Mouse (Mus musculus): ENCODE results near the gene Resf1. TPM values are rescaled to one million over a fixed set of nuclear protein-coding genes. Genes with fewer than 3 reads are reported as not detected.
"Not testable (repeated sequence)": the region's sequence is repeated elsewhere in the genome, so short reads cannot be mapped to it uniquely, and the experiment has no call there.

The Resf1 gene
- total RNA-seq, 2 experiments from 2014 or later = 76.9 to 122 TPM

DNA sequence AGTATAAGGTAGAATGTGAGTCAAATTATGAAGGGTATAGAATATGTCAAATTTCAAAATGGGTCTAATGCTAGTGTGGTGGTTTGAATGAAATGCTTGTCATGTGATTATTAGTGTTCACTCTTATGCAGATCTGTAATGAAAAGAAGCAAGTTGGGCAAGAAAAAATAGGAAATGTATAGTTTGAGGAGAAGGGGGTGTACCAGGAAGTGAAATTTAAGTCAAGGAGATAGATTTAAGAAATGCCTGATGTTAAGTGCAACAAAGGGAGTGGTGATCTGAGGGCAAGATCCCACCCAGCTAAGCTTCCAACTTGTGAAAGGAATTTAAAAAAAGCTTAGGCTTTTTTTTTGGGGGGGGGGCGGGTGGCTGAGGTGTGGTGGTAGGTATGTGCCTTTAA lies 29.4 kb downstream of the Resf1 start:
- peak; percentile 67 for ATAC-seq (ENCODE audit: poor library complexity, severe bottlenecking)

- ATAC-seq (ENCODE audit: poor library complexity, severe bottlenecking) = peak; percentile 93
These were observed 34.6 kb downstream of the Resf1 start for GRCm38 (mm10) chr6:149343802-149344201.

GRCm38 (mm10) chr6:149344372-149344771 lies 35.2 kb downstream of the Resf1 start:
- no peak for ATAC-seq (ENCODE audit: poor library complexity, severe bottlenecking)

DNA sequence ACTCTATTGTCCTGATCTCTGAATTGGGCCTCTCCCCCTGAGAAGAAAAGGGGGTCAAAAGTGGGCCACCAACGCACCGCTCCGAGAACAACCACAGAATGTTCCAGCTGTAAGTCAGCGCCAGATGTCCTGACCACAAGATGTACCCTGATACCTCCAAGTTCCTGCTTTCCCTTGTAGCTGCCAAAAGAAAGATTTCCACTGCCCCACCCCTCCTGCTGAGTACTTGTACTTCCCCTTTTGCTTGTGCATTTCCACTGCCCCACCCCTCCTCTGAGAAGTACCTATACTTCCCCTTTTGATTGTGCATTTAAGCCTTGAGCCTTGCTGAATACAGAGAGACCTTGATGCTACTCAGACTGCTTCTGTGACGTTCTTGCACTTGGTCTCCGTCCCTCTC lies 39.0 kb downstream of the Resf1 start:
- ATAC-seq (ENCODE audit: poor library complexity, severe bottlenecking) = not testable (repeated sequence)

GRCm38 (mm10) chr6:149354826-149355495 lies 45.7 kb downstream of the Resf1 start:
- peak; percentile 49; the same call in 1 of the 2 replicates for ATAC-seq (ENCODE audit: poor library complexity, severe bottlenecking)

GRCm38 (mm10) chr6:149355799-149356198 lies 46.6 kb downstream of the Resf1 start:
- not testable (repeated sequence) for ATAC-seq (ENCODE audit: poor library complexity, severe bottlenecking)

DNA sequence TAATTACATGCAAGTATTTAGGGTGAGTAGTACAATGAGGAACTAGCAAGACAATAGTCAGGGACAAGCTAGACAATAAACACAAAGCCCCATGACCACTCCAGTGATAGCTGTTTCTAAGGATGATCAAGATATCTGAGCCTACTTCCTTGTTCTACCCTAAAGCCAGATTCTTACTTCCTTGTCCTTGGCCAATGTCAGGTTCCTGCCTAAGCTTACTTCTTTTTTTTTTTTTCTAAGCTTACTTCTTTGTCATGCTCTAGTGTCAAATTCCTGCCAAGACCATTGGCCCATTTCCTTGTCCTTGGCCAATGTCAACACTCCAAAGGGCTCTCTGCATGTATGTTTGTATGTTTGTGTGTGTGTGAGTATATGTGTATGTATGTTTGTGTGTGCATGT lies 47.9 kb downstream of the Resf1 start:
- peak; percentile 73 for ATAC-seq (ENCODE audit: poor library complexity, severe bottlenecking)

DNA sequence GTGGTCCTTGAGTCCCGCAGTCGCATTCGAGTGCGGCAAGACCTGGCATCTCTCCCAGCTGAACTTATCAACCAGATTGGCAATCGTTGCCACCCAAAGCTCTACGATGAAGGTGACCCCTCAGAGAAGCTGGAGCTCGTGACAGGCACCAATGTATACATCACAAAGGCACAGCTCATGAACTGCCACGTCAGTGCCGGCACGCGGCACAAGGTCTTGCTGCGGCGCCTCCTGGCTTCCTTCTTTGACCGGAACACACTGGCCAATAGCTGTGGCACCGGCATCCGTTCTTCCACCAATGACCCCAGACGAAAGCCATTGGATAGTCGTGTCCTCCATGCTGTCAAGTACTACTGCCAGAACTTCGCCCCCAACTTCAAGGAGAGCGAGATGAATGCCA lies 53.3 kb downstream of the Resf1 start:
- ATAC-seq (ENCODE audit: poor library complexity, severe bottlenecking) = not testable (repeated sequence)

DNA sequence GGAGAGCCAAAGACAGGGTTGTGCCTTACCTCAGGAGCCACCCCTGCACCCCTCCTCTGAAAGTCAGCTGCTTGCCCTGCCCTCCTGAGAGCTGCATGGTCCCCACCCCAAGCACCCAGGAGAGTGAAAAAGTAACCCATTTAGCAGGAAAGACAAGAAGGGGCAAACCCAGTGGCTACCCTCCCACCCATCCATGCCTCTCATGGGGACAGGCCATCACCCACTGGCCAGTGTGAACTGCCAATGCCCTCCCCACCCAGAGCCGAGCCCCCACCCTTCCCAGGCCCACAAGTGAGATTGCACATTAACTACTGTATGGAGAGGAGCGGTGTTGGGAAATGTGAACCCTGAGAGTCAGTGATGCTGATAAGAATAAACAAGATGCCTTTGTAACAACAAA lies 56.8 kb downstream of the Resf1 start:
- ATAC-seq (ENCODE audit: poor library complexity, severe bottlenecking) = 0 out of 2 replicates have a peak, but pooled peaks have one; percentile 25

DNA sequence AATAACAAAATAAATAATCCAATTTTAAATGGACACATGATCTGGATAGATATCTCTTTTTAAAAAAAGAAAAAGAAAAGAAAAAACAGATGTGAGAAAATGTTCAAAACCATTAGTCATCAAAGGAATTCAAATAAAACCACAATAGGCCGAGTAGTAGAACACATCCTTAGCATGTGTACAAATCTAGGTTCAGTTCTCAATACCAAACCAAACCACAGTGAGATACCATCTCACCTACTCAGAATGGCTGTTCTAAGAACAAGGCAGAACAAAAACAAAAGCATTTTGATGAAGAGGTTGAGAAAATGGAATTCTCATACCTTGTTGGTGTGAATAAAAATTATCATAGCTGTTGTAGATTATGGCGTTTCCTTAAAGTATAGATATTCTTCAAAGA lies 57.2 kb downstream of the Resf1 start:
- peak; percentile 65 for ATAC-seq (ENCODE audit: poor library complexity, severe bottlenecking)

GRCm38 (mm10) chr6:149374986-149375457 lies 65.8 kb downstream of the Resf1 start:
- ATAC-seq (ENCODE audit: poor library complexity, severe bottlenecking) = peak; percentile 100

GRCm38 (mm10) chr6:149383531-149383930 lies 74.3 kb downstream of the Resf1 start:
- no peak for ATAC-seq (ENCODE audit: poor library complexity, severe bottlenecking)

Other genes starting within 250 kb of the Resf1 start
- gene Dennd5b, start 207.7 kb upstream of the Resf1 start, total RNA-seq (2015) = 0.80 and 0.83 TPM in 2 replicates
- gene Dennd5b, start 207.7 kb upstream of the Resf1 start, total RNA-seq (2017) = 0.41 and 0.51 TPM in 2 replicates
- not detected in 2 replicates for gene Gm10203, start 179.2 kb upstream of the Resf1 start, total RNA-seq (2015)
- not detected in 2 replicates for gene Gm10203, start 179.2 kb upstream of the Resf1 start, total RNA-seq (2017)
- gene Etfbkmt, start 169.6 kb upstream of the Resf1 start, total RNA-seq (2015) = 6.8 and 9.3 TPM in 2 replicates
- gene Etfbkmt, start 169.6 kb upstream of the Resf1 start, total RNA-seq (2017) = 5.9 and 7.8 TPM in 2 replicates
- gene Amn1, start 120.7 kb upstream of the Resf1 start, total RNA-seq (2015) = 19.6 and 20.2 TPM in 2 replicates
- 14.7 and 16.4 TPM in 2 replicates for gene Amn1, start 120.7 kb upstream of the Resf1 start, total RNA-seq (2017)
- gene Bicd1, start 99.5 kb downstream of the Resf1 start, total RNA-seq (2015) = 0.13 and 0.14 TPM in 2 replicates
- gene Bicd1, start 99.5 kb downstream of the Resf1 start, total RNA-seq (2017) = 0.48 and 1.4 TPM in 2 replicates